Mouse (Mus musculus) erythroblast, embryonic 14.5 days (primary cell): ENCODE results near the gene Prr5.

Experiments used
- GATA1 ChIP-seq: IDR thresholded peaks from 2 replicates; pipeline ENCODE4 v1.6.1; 2012; ENCODE audit warnings: low read length, inconsistent platforms, mixed read lengths
- TAL1 ChIP-seq: IDR thresholded peaks from 3 replicates; pipeline ENCODE4 v1.6.1; 2012; ENCODE audit warnings: low read length, inconsistent platforms, mixed read lengths

GRCm38 (mm10) chr15:84718785-84719184 is 49.4 kb downstream of the Prr5 start:
- TF ChIP-seq TAL1 (no peak), GATA1 (no peak)
